Mouse (Mus musculus) kidney, postnatal 4 days (tissue): ENCODE measurements around the gene Gas1.

Source experiments
- DNase-seq, 2 experiments: peaks; one replicate each; pipeline ENCODE4 v3.0.0; 2021; ENCODE audit warnings: mixed read lengths in 2 of 2

Gene Gas1

GRCm38 (mm10) chr13:60177106-60177796, at the start of gene Gas1:
TSS of gene Gas1 (minus strand) at chr13:60177365.
- peak; percentile 95 to 97 for DNase-seq

- DNase-seq: peak; percentile 53 to 66
Observed at GRCm38 (mm10) chr13:60226251-60226836, 49.2 kb upstream of the Gas1 start.

- peak; percentile 56 to 74 for DNase-seq
Observed at GRCm38 (mm10) chr13:60225736-60226135, 48.6 kb upstream of the Gas1 start.

- DNase-seq: no peak
Observed at GRCm38 (mm10) chr13:60225276-60225675, 48.1 kb upstream of the Gas1 start.

GRCm38 (mm10) chr13:60223797-60224196, 46.6 kb upstream of the Gas1 start:
- DNase-seq: no peak

GRCm38 (mm10) chr13:60222336-60222735, 45.2 kb upstream of the Gas1 start:
- no peak for DNase-seq

GRCm38 (mm10) chr13:60213896-60214295, 36.7 kb upstream of the Gas1 start:
- no peak for DNase-seq

GRCm38 (mm10) chr13:60207135-60207601, 30.0 kb upstream of the Gas1 start:
- DNase-seq: no peak

GRCm38 (mm10) chr13:60204746-60205145, 27.6 kb upstream of the Gas1 start:
- DNase-seq: no peak

GRCm38 (mm10) chr13:60193273-60193672, 16.1 kb upstream of the Gas1 start:
- DNase-seq: no peak

GRCm38 (mm10) chr13:60189923-60190322, 12.8 kb upstream of the Gas1 start:
- no peak for DNase-seq

- DNase-seq: no peak
Observed at GRCm38 (mm10) chr13:60188952-60189351, 11.8 kb upstream of the Gas1 start.

GRCm38 (mm10) chr13:60187276-60187675, 10.1 kb upstream of the Gas1 start:
- DNase-seq: no peak

- no peak for DNase-seq
Observed at GRCm38 (mm10) chr13:60182346-60182745, 5.2 kb upstream of the Gas1 start.

- DNase-seq: no peak
Observed at GRCm38 (mm10) chr13:60179641-60180040, 2.5 kb upstream of the Gas1 start.

GRCm38 (mm10) chr13:60178416-60178815, 1.3 kb upstream of the Gas1 start:
- DNase-seq: peak; percentile 98 to 99

GRCm38 (mm10) chr13:60177797-60178110, 589 bp upstream of the Gas1 start:
- DNase-seq: no peak

GRCm38 (mm10) chr13:60176776-60177105, 424 bp downstream of the Gas1 start:
- no peak for DNase-seq

GRCm38 (mm10) chr13:60176136-60176775, 909 bp downstream of the Gas1 start:
- peak; percentile 78 to 88 for DNase-seq

GRCm38 (mm10) chr13:60175490-60176135, 1.6 kb downstream of the Gas1 start:
- peak; percentile 68 to 81 for DNase-seq

- DNase-seq: peak in 1 of 2 experiments; percentile 26
Observed at GRCm38 (mm10) chr13:60174953-60175352, 2.2 kb downstream of the Gas1 start.

GRCm38 (mm10) chr13:60173591-60174524, 3.3 kb downstream of the Gas1 start:
- DNase-seq: peak; percentile 39 to 60

GRCm38 (mm10) chr13:60173186-60173585, 4.0 kb downstream of the Gas1 start:
- no peak for DNase-seq
